Mouse (Mus musculus) embryo, embryonic 11.5 days (tissue): ENCODE data around the gene Rbpjl.

Source experiments
- DNase-seq: peaks from one replicate; pipeline ENCODE4 v3.0.0-alpha.2; 2012; ENCODE audit warnings: low read depth, low spot score

The Rbpjl gene

DNA sequence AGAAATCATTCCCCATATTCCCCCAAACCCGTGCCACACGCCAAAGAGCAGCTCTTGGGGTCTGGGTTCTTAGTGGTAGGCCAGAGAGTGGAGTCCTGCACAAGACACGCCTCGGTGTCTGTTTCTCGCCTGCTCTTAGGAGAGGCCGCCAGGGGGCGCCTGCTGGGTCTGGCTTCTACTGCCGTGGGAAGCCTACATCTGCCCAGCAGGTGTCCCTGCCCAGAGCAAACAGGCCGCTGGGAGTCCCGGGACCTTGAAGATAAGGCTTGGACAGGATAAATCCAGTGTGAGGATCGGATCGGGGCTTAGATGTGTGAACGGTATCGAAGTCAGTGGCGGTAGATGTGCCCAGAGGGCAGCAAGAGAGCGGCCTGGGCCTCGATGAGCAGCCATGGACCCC is at the start of gene Rbpjl:
TSS of gene Rbpjl (plus strand) at position 236 of the 400 bp plus-strand sequence.
- peak; percentile 66 for DNase-seq

DNA sequence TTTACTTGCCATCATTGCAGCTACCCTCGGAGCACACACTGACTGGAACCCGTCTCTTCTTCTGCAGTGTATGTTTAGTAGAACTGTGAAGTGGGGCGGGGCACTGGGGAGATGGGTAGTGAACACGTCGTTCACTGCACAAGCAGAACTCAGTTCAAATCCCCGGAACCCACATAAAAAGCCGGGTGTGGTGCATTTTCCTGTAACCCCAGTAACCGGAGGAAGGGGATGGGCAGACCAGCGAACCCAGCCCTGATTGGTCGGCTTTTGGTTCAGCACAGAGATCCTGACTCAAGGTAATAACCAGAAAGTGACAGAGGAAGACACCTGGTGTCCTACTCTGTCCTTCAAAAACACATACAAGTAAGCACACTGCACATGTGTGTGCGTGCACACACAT is 49.6 kb upstream of the Rbpjl start:
- DNase-seq = no peak

DNA sequence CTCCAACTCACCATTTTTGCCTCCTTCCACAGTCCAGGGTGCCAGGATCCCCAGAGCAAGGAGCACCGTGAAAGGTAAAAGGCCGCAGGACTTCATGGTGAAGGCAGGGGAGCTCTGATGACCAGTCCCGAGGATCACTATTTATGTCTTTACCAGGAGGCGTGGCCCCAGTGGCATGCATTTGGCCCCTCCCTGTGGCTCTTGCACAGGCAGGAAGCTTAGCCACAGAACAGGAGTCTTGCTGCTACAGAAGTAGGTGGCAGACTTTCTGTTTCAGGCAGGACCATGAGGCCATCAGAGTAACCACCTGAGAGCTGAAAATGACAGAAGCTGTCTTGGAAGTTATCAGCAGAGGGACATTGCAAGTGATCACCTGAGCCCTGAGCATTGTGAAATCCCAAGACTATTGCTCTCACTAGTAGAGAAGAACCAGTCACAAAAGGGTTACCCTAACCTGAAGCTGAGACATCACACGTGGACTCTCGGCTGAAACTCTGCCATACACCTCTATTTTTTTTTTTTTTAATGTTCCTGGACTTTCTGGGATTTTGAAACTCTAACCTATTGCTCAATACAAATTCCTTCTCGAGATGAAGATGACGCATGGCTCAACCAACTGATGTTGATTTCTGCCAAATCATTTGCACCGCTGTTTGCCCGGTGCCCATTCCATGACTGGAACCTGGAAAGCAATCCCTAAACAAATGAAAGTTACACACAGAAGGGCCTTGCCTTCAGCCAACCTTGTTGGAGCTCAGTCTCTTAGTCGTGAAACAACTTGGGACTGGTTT is 46.6 kb upstream of the Rbpjl start:
- no peak for DNase-seq

DNA sequence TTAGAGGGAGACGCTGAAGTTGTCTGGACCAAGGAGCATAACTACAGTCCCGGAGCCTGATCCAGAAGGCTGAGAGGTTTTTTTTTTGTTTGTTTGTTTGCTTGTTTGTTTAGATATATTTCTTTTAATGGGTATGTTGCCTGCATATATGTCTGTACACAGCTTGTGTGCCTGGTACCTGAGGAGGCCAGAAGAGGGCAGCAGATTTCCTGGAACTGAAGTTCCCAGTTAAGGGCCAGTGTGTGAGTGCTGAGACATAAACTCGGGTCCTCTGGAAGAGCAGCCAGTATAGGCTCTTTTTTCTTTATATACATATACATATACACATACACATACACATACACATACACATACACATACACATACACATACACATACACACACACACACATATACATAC is 44.6 kb upstream of the Rbpjl start:
- DNase-seq = no peak

DNA sequence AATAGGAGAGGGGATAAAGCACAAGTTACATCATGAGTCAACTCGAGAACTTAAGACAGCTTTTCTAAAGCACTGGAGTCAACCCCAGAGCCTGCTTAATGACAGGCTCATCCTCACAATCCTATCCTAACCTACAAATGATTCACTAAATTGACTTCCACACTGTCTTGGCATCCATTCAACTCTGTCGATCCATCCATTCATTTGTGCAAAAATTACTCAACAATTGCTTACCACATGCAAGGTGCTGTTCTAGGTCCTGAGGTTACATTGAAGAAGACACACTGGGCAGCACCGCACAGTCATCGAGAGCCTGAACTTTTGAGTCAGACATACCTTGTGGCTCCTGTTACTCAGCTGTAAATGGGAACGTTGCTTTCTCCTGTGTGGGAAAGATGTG is 43.9 kb upstream of the Rbpjl start:
- no peak for DNase-seq

DNA sequence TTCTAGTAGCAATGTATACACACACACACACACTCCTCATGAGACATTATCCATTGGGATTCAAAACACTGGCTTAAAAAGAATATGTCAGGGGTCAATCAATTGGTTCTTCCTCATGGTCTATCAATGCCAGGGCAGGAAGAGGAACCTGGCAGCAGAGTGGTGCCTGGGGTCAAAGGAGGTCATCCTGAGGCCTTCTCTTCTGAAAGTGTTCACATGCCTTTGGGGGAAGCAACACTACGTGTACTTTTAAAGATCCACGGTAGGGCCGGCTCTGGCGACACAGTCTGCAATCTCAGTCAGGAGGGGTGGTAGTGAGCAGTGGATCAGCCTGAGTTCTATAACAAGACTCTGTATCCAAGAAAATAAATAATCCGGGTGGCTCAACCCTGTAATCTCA is 43.3 kb upstream of the Rbpjl start:
- no peak for DNase-seq

DNA sequence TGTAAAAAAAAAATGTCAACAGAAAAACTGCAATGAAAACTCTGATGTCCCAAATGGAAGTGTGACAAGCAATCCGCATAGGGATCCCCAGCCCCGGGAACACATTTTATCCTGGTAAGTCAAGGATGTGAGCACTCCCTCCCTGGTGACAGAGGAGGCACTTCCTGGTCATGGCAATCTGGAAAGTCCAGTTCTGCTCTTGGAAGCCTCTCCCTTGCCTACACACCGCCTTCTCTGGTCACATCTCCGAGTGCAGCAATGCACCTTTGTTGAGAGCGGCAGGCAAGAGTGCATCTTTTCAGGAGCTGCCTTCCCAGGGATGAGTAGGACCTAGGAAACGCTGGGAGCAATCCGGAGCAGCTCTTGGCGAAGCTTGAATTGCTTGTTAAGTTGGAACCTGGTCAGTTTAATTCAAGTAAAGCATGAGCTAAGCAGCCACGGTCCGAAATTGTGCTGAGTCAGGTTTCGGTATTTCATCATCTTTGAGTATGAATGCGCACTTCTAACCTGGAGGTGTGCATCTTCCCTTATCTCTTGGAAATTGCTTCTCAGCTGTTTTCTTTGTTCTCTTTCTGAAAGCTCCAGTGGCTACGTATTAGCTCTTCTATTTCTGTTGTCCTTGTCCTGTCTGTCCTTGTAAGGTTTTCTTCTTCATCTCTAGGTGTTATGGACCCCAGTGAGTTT is 41.8 kb upstream of the Rbpjl start:
- no peak for DNase-seq

DNA sequence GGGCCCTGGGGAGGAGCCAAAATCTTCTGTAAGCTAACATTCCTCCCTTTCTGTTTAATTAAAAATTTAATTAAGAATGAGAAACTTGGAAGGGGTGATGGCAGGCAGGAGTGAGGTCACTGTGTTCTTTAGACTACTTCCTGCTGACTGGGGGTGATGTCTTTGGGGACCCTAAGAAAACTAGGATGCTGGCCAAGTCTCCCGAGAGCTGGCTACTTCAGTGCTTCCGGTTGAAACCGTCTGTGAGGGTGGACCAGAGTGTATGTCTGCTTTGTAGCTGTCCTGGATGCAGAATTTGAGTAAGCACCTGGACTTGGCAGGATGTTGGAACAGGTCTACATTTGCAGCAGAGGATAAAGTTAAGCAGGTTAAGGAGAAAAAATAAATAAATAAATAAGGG is 36.0 kb upstream of the Rbpjl start:
- DNase-seq = no peak

DNA sequence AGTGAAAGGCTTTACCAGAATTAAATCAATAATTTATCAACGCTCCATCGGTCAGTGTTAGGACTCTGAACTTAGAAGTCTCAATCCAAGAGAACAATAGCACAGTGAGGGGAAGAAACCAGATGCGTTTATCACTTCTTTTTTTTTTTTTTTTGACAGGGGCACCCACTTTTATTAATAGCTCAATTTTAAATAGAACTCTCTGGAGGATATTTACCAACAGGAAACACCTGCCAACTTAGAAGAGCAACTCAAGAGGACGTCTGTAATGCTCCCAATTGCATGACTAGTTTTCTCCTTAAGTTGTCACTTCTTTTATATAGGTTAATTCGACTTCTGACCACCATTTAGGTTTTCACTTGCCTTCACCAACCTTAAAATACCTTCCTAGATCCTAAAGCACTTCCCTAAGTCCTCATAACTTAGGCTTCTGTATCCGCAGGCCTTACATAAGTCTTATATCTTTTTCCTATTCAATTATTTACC is 34.3 kb upstream of the Rbpjl start:
- no peak for DNase-seq

DNA sequence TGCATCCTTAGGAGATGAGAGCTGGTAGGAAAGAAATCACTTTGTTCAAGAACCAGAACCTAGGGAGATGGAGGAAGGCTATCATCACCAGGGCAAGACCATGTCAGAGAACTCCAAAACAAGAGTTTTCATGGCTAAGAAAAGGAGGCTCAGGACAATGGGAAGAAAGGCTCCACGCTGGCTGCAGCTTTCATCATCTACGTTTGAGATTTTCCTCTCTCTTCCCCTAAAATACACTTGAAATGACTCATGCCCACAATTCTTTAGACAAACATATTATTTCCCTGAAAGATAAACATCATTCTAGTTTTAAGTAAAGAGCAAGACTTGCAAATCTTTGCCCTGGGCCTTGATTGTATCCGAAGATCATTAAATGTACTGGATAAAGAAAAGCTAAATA is 31.6 kb upstream of the Rbpjl start:
- no peak for DNase-seq

DNA sequence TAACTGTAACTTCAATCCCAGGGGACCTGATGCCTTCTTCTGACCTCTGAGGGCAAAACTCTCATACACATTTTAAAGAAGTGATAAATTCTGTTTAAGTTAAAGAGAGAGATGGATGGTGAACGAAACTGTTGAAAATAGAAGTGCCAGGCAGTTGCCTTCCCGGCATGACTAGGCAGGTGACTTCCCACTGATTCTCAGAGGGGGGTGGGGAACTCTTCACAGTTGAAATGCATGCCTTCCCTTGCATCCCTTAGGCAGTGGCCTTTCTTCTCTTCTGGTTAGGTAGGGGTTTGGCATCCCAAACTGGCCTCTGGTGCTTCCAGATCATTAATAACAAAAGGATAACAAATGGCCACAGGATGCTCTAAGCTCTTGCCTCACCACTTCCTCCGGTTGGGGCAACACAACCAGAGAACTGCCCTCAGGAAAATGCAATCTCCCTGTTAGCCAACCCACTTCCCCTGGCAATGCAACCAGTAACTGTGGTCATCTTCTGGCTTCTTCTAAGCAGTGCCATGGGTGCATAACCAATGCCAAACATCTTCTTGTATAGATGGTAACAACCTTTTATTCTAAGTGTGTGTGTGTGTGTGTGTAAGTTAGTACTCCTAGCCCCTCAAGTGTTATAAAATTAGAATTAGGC is 30.4 kb upstream of the Rbpjl start:
- DNase-seq = no peak

DNA sequence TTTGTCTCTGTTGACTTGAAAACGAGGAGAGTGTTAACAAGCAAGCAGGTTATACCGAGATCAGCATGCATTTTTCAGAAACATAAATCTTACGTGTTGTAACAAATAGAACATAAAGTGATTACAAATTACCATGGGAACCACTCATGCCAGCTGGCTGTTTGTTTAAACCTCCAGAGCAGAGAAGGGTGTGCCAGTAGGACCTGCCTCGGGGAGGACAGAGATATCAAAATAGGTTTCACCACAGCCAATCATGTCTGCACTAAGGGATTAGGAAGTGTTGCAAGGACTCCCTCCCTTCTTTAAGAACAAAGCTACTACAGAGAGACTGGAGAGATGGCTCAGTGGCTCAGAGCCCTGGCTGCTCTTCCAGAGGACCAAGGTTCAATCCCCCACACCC is 29.8 kb upstream of the Rbpjl start:
- DNase-seq = no peak

DNA sequence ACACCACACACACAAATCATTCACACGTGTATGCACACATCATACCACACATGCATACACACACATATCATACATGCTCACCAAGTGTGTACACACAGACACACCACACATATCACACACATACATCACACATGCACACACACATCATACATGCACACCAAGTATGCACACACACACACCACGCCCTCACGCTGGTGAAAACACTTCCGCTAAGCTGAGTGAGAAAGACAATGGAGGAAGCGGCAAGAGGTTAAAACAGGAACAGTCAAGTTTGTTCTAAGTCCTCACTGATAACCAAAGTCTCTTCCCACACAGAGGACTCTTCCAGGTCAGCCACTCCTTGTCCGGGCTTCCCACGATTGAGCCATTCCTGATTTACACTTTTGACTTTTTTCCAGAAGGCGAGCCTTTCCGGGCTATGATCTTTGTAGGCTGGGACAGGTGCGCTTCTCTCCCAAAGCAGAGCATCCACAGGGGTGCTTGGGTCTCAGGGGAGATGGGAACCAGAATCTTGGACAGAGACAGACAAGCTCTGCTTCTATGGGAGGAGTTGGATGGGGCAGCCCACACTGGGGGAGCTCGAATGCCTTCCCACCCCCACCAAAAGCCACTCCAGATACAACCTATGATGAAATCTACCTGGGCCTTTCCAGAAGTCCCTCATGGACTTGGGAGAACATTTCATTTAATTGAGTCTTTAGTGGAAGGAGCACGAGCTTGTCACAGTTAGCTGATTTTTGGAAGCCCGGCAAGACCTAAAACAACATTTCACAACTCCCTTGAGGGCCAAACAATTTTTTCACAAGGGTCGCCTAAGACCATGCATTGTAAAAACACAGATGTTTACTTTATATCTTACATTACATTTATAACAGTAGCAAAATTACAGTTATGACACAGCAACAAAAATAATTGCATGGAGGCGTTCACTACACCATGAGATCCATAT is 25.2 kb upstream of the Rbpjl start:
- no peak for DNase-seq

DNA sequence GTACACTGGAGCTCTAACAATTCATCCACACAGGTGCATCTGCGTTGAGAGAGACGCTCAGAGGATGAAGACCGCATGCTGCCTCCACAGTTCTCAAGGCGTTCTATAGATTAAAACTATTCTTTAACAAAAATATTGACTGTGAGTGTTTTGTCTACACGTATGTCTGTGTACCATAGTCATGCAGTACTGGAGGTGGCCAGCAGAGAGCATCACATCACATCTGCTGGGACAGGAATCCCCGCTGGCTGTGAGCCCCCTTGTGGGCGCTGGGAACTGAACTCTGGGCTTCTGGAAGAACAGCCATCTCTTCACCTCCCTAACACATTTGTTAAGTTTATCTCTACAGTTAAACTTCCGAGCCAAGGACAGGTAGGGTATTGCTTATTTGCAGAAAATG is 21.2 kb upstream of the Rbpjl start:
- DNase-seq = no peak

DNA sequence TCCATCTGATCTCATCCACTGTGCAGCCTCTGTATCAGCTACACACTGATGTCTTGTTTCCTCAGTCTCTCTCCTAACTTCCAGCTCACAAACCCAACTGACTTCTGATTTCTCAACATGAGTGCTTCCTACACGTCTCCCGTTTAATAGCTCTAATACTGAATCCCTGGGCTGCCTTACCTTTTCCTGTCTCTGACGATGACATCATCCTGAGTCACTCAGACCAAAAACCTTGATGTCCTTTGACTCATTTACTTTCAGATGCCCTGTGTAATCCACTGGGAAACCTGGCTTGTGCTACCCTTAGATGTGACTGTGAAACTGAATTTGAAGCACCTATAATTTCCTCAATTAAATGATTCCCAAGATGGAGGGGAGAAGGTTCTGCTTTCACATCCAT is 20.0 kb upstream of the Rbpjl start:
- no peak for DNase-seq

DNA sequence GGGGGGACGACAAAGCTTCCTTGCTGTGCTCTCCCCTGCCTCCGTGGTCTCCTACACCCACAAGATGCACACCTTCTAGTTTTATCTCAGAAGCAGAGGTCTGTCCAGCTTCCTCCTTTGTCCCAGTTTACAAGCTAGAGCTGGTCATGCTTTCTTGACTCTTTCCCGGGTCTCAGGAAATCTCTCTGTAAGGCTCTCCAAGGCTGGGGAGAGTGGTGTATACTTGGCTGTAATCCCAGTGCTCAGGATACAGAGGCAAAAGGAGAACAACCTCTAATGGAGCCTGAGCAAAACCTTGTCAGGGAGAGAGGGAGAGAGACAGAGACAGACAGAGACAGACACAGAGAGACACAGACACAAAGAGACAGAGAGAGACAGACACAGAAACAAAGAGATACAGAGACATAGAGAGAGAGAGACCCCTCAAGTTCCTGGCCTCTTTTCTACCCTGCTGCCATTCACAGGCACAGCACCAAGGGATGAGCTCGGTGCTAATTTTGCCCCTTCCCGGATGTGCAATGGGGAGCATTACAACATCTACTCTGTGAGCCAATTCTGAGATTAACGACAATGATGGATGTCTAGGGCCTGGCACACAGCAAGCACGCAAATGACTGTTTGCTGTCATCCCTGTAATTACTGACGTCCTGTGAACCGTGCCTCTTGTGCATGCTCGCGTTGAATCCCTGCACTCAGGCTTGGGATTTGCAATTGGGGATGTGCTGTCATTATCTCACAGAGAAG is 19.1 kb upstream of the Rbpjl start:
- DNase-seq = no peak

DNA sequence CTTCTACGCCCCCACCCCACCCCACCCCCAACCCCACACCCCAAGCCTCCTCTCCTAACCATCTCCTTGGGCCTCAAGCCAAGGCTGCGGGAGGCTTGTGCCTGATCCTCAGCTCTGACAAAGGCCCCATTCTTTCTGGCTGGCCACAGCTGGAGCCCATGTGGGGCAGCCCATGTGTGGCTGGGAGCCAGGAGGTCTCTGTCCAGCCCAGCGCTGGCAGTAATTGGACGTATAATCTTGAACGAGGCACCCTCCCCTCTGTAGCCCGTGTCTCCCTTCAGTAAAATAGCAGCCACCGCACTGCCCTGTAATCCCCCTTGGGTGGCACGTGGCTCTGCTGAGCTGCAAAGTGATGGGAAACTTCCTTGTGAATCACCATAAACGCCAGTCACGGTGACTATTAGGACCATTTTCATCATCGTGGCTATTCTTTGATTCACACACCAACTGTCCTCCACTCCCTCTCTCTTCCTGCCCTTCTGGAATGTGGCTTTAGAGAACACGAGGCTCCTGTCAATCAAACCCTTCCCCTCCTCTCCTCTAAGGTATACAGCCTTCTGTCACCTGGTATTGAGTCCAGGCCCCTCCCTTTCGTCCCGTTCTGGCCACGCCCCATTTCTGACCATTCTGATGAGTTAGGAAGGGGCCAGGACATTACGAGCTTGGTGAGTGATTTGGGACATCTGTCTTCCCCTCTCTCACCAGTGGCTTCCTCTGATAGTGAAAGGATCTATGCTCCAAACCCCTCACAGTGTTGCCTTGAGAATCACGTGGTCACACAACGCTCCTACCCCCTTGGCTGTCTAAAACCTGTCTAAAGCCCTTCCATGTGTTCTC is 16.8 kb upstream of the Rbpjl start:
- DNase-seq = no peak

DNA sequence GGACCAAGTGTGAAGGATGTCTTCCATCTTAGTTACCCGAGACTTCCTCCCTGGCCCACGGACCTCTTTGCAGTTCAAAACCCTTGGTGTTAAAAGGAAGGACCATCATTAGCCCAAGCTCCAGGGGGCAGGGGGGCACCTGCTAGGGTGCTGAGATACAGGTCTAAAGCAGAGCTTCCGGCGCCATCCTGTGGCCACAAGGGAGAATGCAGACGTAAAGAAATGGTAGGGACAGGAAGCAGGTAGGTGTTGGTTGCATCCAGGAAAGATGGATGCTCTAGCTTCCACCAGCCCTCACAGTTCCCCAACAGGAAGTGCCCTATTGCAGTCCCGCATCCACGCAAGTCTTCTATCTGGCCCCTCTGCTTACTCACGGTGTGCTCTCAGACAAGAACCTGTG is 16.0 kb upstream of the Rbpjl start:
- no peak for DNase-seq

DNA sequence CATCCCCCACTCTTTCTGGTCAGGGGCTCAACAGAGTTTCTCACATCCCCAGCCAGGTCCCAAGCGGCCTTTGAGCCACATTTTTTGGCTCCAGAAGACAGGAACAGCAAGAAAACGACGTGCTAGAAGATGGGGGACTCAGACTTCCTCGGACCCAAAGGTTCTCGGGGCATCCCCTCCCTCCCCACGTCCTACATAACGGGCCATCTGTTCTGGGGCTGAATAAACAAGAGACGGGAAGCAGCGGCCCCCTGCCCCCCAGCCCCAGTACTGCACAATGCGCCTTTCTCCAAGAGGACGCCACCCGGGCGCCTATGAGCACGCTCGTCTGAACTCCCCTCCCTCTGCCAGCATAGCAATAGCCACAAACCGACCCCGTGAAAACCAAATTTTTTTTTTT is 13.9 kb upstream of the Rbpjl start, which contains the start of gene Slpi:
TSS of gene Slpi (minus strand) at position 76 of the 400 bp plus-strand sequence.
- DNase-seq = no peak

DNA sequence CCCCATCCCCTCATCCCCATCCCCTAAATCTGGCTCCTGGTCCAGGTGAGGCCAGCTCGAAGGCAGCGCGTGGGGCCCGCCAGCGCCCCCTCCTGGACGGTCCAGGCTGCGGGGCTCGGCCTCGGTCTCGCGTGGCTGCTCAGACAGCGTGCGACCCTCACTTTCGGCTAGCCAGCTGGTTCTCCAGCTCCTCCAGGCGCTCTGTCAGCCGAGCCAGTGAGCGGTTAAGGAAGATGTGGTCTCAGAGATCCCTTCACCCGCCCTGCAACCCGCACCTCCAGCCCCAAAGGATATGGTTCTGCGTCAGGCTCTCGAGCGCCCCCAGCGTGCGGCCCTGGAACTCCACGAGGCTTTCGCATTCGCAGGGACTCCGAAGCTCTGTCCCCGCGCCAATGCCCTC is 13.4 kb upstream of the Rbpjl start:
- DNase-seq = peak; percentile 72
